Mouse (Mus musculus) thymus, postnatal 10 days (tissue): ENCODE data around the gene Ppp2ca.
"Not testable (repeated sequence)": the region's sequence is repeated elsewhere in the genome, so short reads cannot be mapped to it uniquely, and the experiment has no call there.

ENCODE experiments used
- DNase-seq, 2 experiments: peaks; one replicate each; pipeline ENCODE4 v3.0.0; 2021; ENCODE audit warnings: low spot score in 2 of 2

Gene Ppp2ca

DNA sequence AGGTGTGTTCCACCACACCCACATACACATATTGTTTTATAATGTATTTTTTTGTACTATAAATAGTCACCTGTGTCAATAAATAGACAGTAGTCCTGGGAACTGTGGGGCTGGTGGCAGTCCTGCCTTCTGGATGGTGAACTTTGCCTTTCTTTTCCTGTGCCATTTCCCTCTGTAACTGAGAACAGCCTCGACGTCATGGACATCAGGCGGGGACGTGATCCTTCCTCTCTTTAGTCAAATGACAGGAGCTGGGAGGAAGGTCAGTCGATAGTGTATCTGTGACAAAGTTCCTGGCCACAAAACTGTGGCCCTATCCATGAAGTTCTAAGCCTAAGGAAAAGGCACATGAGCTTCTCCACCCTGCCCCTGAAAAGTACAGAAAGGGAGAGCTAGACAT is 3.9 kb upstream of the Ppp2ca start:
- DNase-seq: no peak

DNA sequence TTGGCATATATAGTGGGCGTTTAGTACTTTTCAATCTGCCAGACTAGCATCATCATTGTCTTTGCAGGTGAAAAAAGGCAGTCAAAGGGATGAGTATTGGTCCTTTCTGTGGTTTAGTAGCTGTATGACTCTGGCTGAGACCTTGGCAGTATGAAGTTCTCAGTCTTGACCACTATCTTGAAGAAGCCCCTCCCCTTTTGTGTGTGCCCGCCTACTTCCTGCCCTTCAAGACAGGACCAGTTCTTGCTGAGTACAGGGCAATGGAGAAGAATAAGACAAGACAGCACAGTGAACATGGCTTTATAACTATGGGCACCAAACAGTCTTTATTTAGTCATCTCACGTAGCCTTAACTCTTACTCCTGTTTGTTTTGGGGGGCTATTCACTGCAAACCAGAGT is 1.5 kb upstream of the Ppp2ca start:
- DNase-seq: no peak

DNA sequence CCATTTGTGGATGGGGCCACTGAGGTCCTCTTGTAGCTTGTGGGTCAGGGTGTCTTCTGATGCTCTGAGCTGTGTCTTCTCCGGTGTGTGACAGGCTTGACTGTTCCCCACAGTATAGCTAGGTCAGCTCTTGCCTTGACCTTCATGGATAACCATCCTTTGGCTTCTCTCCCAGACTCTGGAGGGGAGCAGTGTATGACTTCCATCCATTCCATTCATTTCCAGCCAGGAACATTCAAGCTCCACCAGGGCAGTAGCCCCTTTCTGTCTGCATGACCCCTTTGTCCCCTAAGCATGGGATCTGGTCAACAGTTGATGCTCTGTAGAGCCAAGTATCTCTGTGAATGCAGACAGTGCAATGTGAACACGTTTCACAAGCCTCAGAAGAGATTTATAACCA is 885 bp upstream of the Ppp2ca start:
- no peak for DNase-seq

DNA sequence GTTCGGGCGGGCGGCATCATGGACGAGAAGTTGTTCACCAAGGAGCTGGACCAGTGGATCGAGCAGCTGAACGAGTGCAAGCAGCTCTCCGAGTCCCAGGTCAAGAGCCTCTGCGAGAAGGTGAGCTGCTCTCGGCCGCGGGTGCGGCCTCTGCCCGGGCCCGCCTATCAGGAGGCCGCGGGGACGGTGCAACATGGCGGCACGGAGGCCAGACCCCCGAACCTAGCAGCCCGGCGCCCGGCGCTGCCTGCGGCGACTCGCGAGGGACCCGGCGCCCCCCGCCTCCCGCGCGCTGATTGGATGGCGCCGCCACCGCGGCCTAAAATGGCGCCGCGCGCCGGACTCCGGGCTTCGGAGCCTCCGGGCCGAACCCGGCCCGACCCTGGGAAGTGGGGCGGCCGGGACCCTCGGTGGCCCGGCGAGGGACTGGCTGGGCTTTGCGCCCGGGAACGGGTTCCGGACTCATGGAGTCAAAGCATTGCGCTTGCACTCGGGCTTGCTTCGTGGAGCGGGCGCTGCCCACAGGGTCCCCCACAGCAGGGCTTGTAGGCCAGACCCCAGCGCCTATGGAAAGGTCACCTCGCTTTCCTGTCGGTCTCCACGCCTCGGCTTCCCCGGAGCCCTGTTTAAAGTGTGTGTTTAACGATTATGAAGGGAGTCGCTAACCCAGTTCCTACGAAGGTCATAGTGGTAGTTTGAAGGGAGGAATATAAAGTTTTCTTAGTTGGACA is 715 bp downstream of the Ppp2ca start:
- peak; percentile 63 to 72 for DNase-seq

- DNase-seq: no peak
These were observed 1.3 kb downstream of the Ppp2ca start for GRCm38 (mm10) chr11:52099771-52100219.

DNA sequence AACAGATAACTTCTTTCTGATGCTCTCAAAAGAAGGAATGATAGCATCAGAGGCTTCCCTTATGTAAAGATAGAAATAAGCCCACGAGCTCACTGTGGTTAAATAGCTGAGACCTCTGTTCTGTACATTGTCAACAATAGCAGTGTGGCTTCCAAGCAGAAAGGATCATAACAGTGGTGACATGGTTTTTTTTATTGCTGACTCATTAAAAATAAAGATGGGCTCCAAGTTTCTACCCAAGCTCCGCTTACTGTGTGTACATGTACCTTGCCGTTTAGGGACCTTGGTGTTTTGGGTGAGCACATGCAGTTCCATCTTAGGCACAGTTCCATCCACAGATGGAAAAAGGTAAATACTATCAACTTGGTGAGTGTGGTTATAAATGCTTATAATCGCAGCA is 4.5 kb downstream of the Ppp2ca start:
- DNase-seq: no peak

DNA sequence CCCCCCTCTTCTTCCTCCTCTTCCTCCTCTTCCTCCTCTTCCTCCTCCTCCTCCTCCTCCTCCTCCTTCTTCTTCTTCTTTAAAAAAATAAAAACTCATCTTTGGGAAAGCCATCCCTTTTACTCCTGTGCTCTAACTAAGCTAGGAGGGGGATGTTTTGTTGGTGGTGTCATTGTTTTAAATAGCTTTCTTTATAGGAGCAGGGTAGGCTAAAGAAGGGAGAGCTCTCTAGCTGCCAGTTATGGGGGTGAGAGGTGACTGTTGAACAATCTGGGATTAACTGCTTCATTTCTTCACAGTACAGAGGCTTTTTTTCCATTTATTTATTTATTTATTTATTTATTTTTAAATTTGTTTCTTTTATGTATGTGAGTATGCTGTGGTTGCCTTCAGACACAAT is 7.0 kb downstream of the Ppp2ca start:
- DNase-seq: no peak

- DNase-seq: no peak
These were observed 7.6 kb downstream of the Ppp2ca start for GRCm38 (mm10) chr11:52106037-52106436.

DNA sequence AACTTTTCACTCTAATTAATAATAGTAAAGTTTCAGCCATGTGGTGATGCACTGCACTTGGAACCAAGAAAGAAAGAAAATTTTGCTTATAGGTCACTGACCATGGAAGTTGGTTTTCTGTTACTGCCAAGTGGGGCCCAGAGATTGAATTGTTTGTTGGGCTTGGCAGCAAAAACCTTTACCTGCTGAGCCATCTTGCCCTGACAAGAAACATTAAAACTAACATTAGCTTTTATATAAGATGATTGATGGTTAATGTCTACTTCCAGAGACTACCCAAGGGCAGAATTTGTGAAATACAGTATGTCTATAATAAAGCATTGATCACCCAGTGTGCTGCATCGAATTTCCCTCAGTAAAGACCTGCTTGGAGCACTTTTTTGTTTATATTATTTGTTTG is 8.0 kb downstream of the Ppp2ca start:
- DNase-seq: no peak

GRCm38 (mm10) chr11:52108796-52109195 is 10.3 kb downstream of the Ppp2ca start:
- DNase-seq: no peak

DNA sequence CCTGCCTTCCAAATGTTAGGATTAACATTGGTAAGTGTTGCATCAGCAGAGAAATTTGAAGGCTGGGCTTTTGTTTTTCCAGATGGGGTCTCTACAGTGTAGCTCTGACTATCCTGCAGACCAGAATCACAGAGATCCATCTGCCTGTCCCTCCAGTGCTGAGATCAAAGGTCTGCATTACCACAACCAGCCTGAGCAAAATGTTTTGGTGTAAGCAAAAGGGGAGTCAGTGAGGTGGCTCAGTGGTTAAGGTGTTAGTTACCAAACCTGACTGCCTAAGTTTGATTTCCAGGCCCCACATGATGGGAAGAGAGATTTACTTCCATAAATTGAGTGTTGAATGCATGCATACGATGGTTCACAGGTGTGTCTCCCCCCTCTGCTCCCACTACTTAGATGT is 10.9 kb downstream of the Ppp2ca start:
- DNase-seq: no peak

DNA sequence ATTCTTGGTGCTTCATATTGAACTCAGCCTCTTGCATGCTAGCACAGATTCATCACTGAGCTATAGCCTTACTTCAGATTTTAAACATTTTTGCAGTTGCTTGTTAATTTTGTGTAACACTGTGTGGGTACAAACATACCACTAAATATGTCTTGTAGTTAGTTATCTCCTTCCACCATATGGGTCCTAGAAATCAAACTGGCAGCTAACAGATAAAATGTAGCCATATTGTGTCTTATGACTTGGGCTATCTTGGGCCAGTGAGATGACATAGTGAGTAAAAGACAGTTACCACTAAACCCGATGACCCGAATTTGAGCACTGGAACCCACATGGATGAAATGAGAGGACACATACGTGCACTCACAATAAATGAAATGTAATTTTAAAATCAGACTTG is 17.0 kb downstream of the Ppp2ca start:
- DNase-seq: no peak

- DNase-seq: not testable (repeated sequence)
These were observed 17.6 kb downstream of the Ppp2ca start for GRCm38 (mm10) chr11:52116117-52116516.

- DNase-seq: no peak
These were observed 18.7 kb downstream of the Ppp2ca start for GRCm38 (mm10) chr11:52117156-52117555.

GRCm38 (mm10) chr11:52120415-52120814 is 21.9 kb downstream of the Ppp2ca start:
- DNase-seq: not testable (repeated sequence)

GRCm38 (mm10) chr11:52122045-52122444 is 23.6 kb downstream of the Ppp2ca start:
- DNase-seq: no peak

DNA sequence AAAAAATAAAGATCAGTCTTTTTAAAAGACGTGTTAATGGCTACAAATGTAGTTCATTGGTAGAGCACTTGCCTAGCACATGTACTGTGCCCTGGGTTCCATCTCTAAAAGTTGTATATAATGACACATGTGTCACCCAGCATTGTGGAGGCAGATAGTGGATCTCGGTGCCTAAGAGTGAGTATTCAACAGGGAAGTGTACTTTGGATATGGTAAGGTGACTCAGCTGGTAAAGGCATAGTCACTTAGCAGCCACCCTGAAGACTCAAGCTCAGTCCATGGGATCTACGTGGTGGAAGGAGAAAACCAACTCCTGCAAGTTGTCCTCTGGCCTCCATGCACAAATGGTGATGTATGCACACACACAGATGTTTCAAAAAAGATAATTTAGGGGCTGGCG is 26.0 kb downstream of the Ppp2ca start:
- no peak for DNase-seq

DNA sequence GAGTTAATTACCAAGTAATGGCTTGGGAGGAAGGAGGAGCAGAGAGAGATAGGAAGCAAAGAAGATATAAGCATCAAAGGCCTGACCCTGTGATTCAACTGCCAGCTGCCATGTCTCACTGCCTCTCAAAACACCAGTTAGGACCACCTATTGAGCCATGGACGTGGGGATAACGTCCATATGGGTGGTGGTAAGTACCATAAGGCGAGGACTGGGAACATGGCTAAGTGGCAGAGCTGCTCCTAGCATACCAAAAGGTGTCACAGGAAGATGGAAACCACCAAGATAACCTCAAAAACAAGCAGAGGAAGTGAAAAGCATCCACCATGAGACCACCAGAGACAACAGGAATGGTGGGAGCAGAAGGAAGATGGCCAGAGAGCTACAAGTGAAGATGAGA is 28.7 kb downstream of the Ppp2ca start:
- no peak for DNase-seq

- no peak for DNase-seq
These were observed 29.3 kb downstream of the Ppp2ca start for GRCm38 (mm10) chr11:52127760-52128159.

DNA sequence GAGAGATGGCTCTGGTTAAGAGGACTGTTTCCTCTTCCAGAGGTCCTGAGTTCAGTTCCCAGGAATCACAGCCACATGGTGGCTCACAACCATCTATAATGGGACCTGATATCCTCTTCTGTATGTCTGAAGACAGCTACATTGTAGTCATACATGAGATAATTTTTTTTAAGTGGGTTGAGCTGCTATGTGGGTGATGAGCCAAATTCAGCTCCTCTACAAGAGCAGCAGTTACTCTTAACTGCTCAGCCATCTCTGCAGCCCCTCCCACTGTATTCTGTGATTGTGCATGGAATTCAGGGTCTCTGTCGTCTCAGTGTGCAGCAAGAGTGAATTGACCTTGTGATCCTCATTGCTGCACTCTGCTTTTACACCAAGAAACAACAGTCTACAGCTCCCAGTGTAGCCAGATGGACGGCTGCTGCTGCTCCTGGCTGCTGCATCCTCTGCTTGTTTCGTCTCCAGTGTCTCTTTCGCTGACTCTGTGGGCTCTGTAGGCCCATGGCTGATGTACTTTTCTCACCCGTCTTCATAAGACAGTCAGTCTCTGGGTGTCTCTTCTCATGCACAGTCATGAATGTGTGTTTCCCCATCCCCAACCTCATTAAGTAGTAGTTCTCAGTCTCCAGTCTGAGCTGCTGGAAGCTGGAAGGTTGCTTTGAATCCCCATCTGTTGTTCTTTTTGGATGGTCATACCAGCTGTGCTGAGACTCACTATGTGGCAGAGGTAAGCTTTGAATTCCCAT is 30.0 kb downstream of the Ppp2ca start:
- no peak for DNase-seq

DNA sequence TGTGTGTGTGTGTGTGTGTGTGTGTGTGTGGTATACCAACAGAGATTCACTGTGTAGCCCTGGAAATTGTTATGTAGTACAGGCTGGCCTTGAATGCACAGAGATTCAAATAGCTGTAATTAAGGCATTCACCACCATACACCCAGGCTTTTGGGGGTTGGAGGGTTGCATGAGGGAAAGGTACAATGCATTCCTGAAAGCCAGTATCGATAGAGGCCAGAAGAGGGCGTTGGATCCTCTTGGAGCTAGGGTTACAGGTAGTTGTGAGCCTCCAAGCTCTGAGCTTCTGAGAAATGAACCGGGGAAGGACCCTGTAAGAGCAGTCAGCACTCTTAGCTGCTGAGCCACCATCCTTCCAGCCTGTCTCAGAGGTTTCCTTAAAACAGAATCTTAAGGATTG is 30.7 kb downstream of the Ppp2ca start:
- peak in 1 of 2 experiments; percentile 15 for DNase-seq

DNA sequence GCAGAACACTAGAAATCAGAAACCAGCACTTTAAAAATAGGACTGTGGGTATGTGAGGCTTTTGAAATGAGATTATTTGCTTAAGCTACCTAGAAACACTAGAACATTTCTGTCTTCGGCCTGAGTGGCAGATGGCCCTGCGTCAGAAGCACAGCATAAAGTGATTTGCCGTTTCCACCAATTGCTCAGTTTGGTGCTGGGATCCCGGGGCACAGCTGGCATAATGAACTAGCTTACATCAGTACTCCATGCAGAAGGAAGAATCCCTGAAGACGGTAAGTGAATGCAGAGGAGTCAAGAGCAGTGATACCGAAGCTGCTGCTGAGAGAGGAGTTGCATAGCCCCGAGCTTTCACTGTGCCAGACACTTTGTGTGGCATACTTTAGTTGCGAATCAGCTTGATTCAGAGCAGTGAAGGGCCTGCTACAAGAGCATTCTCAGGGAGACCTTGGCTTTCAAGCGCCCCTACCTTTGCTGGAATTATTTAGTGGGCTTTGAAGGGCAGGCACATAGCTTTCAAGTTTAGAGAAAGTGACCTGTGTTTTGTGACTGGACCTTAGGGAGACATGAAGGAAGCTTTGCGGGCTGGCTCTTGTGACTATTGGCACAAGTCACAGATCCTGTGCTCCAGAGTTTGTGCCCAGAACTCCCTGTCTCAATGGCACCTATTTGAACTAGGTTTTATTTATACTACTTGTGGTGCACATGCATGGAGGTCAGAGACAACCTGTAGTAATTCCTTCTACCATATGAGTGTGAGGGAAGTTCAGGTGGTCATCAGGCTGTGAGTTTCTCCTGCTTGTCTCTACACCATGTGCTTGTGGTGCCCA is 31.4 kb downstream of the Ppp2ca start:
- DNase-seq: no peak
